8 mouse cellular contexts compared by ENCODE assay signal in the genomic region with DNA sequence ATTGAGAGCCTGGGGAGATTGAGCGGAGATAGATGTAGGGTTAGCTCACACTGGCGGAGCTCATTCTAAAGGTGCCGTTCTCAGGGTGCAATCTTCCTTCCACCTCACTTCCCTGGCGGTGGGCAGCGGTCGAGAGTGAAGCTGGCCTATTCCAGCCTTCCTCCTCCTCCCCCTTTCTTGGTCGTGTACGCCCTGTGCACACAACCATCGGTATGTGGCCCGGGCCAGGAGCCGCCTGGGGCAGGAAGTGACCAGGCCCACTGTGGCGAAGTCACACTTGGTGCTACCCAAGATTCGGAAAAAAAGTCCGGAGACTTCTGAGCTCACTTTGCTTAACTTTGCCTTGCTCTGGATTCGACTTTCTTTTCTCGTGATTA. TPM values are rescaled to one million over a fixed set of nuclear protein-coding genes. Genes with fewer than 3 reads are reported as not detected.
DNase-seq lines count a peak whose midpoint lies in the region; ATAC-seq and TF ChIP-seq lines count a peak whose summit lies in the region.

No protein-coding gene starts in this region.

- H3K4me2 ChIP-seq in embryonic facial prominence, embryonic 11.5 days (ENCODE audit: low read depth, low read length): peak overlapping the region; percentile 55
- H3K4me2 ChIP-seq in intestine, postnatal 0 days (replicated peaks; ENCODE audit: low read depth): peak overlapping the region; percentile 65
- H3K4me2 ChIP-seq in midbrain, embryonic 16.5 days (ENCODE audit: low read length): peak overlapping the region; percentile 80

- H3K9ac ChIP-seq in embryonic facial prominence, embryonic 11.5 days (replicated peaks; ENCODE audit: low read length): peak overlapping the region; percentile 94
- H3K9ac ChIP-seq in intestine, postnatal 0 days (ENCODE audit: low read depth, low read length): peak overlapping the region; percentile 95
- peak overlapping the region; percentile 90 for H3K9ac ChIP-seq in midbrain, embryonic 16.5 days (ENCODE audit: low read depth, low read length)

- TF ChIP-seq CTCF in intestine, postnatal 0 days (IDR thresholded peaks at IDR 0.05; ENCODE audit: low read depth): peak; percentile 8; the same call in 1 of the 2 replicates

- peak overlapping the region; percentile 92 for H3K27ac ChIP-seq in embryonic facial prominence, embryonic 11.5 days (replicated peaks; ENCODE audit: low read depth, low read length)
- peak overlapping the region; percentile 99 for H3K27ac ChIP-seq in intestine, postnatal 0 days (ENCODE audit: low read depth, low read length)
- H3K27ac ChIP-seq in midbrain, embryonic 16.5 days (ENCODE audit: low read length): peak overlapping the region; percentile 96

- no peaks in the 10 kb centered on the region for H3K9me3 ChIP-seq in embryonic facial prominence, embryonic 11.5 days (replicated peaks; ENCODE audit: control insufficient read depth, low read length)
- H3K9me3 ChIP-seq in intestine, postnatal 0 days (ENCODE audit: control insufficient read depth): no peaks in the 10 kb centered on the region
- no peaks in the 10 kb centered on the region for H3K9me3 ChIP-seq in midbrain, embryonic 16.5 days (replicated peaks; ENCODE audit: control insufficient read depth, low read length, poor library complexity, severe bottlenecking)

- no peaks in the 10 kb centered on the region for H3K27me3 ChIP-seq in embryonic facial prominence, embryonic 11.5 days (ENCODE audit: control insufficient read depth, insufficient read depth, low read length)
- H3K27me3 ChIP-seq in intestine, postnatal 0 days (replicated peaks; ENCODE audit: control insufficient read depth, insufficient read depth, low read length): no peaks in the 10 kb centered on the region
- H3K27me3 ChIP-seq in midbrain, embryonic 16.5 days (ENCODE audit: control insufficient read depth, insufficient read depth, low read depth, low read length): no peaks in the 10 kb centered on the region

- H3K4me1 ChIP-seq in embryonic facial prominence, embryonic 11.5 days (ENCODE audit: control insufficient read depth, insufficient read depth, low read length): no peaks in the 10 kb centered on the region
- no peaks in the 10 kb centered on the region for H3K4me1 ChIP-seq in intestine, postnatal 0 days (replicated peaks; ENCODE audit: control insufficient read depth, insufficient read depth, low read length)
- H3K4me1 ChIP-seq in midbrain, embryonic 16.5 days (ENCODE audit: control insufficient read depth, insufficient read depth, low read length): peaks cover 29% of the 10 kb centered on the region

- H3K4me3 ChIP-seq in embryonic facial prominence, embryonic 11.5 days (ENCODE audit: low read depth, low read length): peak overlapping the region; percentile 95
- H3K4me3 ChIP-seq in intestine, postnatal 0 days (ENCODE audit: low read depth, low read length): peak overlapping the region; percentile 98
- H3K4me3 ChIP-seq in midbrain, embryonic 16.5 days (ENCODE audit: low read depth, low read length): peak overlapping the region; percentile 92

- WGBS in embryonic facial prominence, embryonic 11.5 days: 0% methylated on average over 16 of the region's 16 CpGs
- under 1% methylated on average over 16 of the region's 16 CpGs for WGBS in intestine, postnatal 0 days
- 0% methylated on average over 16 of the region's 16 CpGs for WGBS in midbrain, embryonic 16.5 days

- peak; percentile 18; the same call in 1 of the 2 replicates for ATAC-seq in embryonic facial prominence, embryonic 11.5 days (replicated peaks; ENCODE audit: insufficient number of reproducible peaks, low FRiP score, low TSS enrichment, low read depth)
- peak; percentile 33 for ATAC-seq in intestine, postnatal 0 days
- ATAC-seq in midbrain, embryonic 16.5 days: peak; percentile 13; the same call in 1 of the 2 replicates

- DNase-seq in layer of hippocampus, adult 11-12 months (ENCODE audit: low spot score): peak; percentile 44
- no peak for DNase-seq in layer of hippocampus, adult 9-10 months (ENCODE audit: low spot score)
- peak; percentile 61 for DNase-seq in embryonic facial prominence, embryonic 11.5 days (ENCODE audit: low spot score)
- peak; percentile 98 for DNase-seq in heart, adult 11 months
- peak; percentile 75 for DNase-seq in liver
- peak; percentile 68 to 69 for DNase-seq in spleen, postnatal 10 days (ENCODE audit: low spot score in 2 of 2)

- H3K36me3 ChIP-seq in embryonic facial prominence, embryonic 11.5 days (replicated peaks; ENCODE audit: control insufficient read depth, insufficient read depth, low read depth, low read length): no peaks in the 10 kb centered on the region
- H3K36me3 ChIP-seq in intestine, postnatal 0 days (ENCODE audit: control insufficient read depth, insufficient read depth): no peaks in the 10 kb centered on the region
- H3K36me3 ChIP-seq in midbrain, embryonic 16.5 days (ENCODE audit: control insufficient read depth, insufficient read depth, low read length): no peaks in the 10 kb centered on the region

RNA-seq across cellular contexts. Expression of gene Arf4, which starts 0.8 kb away (rescaled TPM):
- polyA plus RNA-seq in embryonic facial prominence, embryonic 11.5 days (2014; fragmentation: Nextera tagmentation; extraction: Ambion mirVana): 611 and 662 TPM in 2 replicates
- 640 and 727 TPM in 2 replicates for polyA plus RNA-seq in intestine, postnatal 0 days (2015; fragmentation: Nextera tagmentation; extraction: Ambion mirVana)
- polyA plus RNA-seq in midbrain, embryonic 16.5 days (2015; fragmentation: Nextera tagmentation; extraction: Ambion mirVana): 505 and 541 TPM in 2 replicates

RNA-seq across cellular contexts. Expression of gene Pde12, which starts 31.0 kb away (rescaled TPM):
- 12.4 and 13.4 TPM in 2 replicates for polyA plus RNA-seq in embryonic facial prominence, embryonic 11.5 days (2014; fragmentation: Nextera tagmentation; extraction: Ambion mirVana)
- 6.9 and 7.6 TPM in 2 replicates for polyA plus RNA-seq in intestine, postnatal 0 days (2015; fragmentation: Nextera tagmentation; extraction: Ambion mirVana)
- 12.2 and 12.5 TPM in 2 replicates for polyA plus RNA-seq in midbrain, embryonic 16.5 days (2015; fragmentation: Nextera tagmentation; extraction: Ambion mirVana)

RNA-seq across cellular contexts. Expression of gene Dnah12, which starts 54.4 kb away (rescaled TPM):
- 0.04 TPM in 1 of 2 replicates, not detected in the other for polyA plus RNA-seq in embryonic facial prominence, embryonic 11.5 days (2014; fragmentation: Nextera tagmentation; extraction: Ambion mirVana)
- polyA plus RNA-seq in intestine, postnatal 0 days (2015; fragmentation: Nextera tagmentation; extraction: Ambion mirVana): 0.05 and 0.08 TPM in 2 replicates
- polyA plus RNA-seq in midbrain, embryonic 16.5 days (2015; fragmentation: Nextera tagmentation; extraction: Ambion mirVana): 0.11 and 0.19 TPM in 2 replicates
